Mouse (Mus musculus) ES-E14 (cell line): ENCODE measurements around the gene Prmt1. TPM values are rescaled to one million over a fixed set of nuclear protein-coding genes. Genes with fewer than 3 reads are reported as not detected.

Source experiments
- DNase-seq: peaks from one replicate; pipeline ENCODE4 v3.0.0-alpha.2; 2013; ENCODE audit warnings: low read depth, low spot score
- H3K27ac ChIP-seq: 2 replicates; pipeline ENCODE4 v1.5.1; 2012; ENCODE audit warnings: low read depth, mild to moderate bottlenecking, low read length, moderate library complexity, mixed read lengths; ENCODE audit not compliant: poor library complexity, insufficient read depth, severe bottlenecking
- H3K36me3 ChIP-seq: 2 replicates; pipeline ENCODE4 v1.6.1; 2012; ENCODE audit warnings: mild to moderate bottlenecking, low read length, moderate library complexity, mixed read lengths; ENCODE audit not compliant: control insufficient read depth, poor library complexity, insufficient read depth, severe bottlenecking
- H3K4me1 ChIP-seq, 2 experiments: fragments of 150-350 bp in 1 of 2; sonication (generic) in 1 of 2; 2 replicates each; pipeline ENCODE4 v1.6.1; 2012; ENCODE audit warnings: low read length in 2 of 2, mild to moderate bottlenecking in 1 of 2, mixed read lengths in 1 of 2; ENCODE audit not compliant: control insufficient read depth in 2 of 2, insufficient read depth in 2 of 2, poor library complexity in 1 of 2
- H3K4me3 ChIP-seq, 2 experiments: fragments of 150-350 bp in 1 of 2; sonication (generic) in 1 of 2; 2 replicates each; pipeline ENCODE4 v1.5.1; 2012; ENCODE audit warnings: low read length in 2 of 2, low read depth in 1 of 2, mild to moderate bottlenecking in 1 of 2, mixed read lengths in 1 of 2; ENCODE audit not compliant: insufficient read depth in 1 of 2, poor library complexity in 1 of 2, severe bottlenecking in 1 of 2
- H3K9ac ChIP-seq: 2 replicates; pipeline ENCODE4 v1.6.1; 2012; ENCODE audit warnings: low read depth, mild to moderate bottlenecking, low read length, mixed read lengths; ENCODE audit not compliant: poor library complexity, insufficient read depth, severe bottlenecking
- H3K9me3 ChIP-seq: fragments of 150-350 bp; sonication (generic); 2 replicates; pipeline ENCODE4 v1.6.1; 2012; ENCODE audit warnings: low read depth, mild to moderate bottlenecking, low read length; ENCODE audit not compliant: control insufficient read depth, insufficient read depth
- CHD2 ChIP-seq: IDR thresholded peaks from 2 replicates; pipeline ENCODE4 v1.6.1; 2014; ENCODE audit warnings: mild to moderate bottlenecking, low read depth, low read length, inconsistent platforms
- HCFC1 ChIP-seq: IDR thresholded peaks from 2 replicates; pipeline ENCODE4 v1.6.1; 2012; ENCODE audit warnings: low read length, inconsistent platforms, borderline replicate concordance; ENCODE audit not compliant: insufficient read depth
- MAFK ChIP-seq: IDR thresholded peaks from 2 replicates; pipeline ENCODE4 v1.6.1; 2014; ENCODE audit warnings: mild to moderate bottlenecking, low read depth, low read length, inconsistent platforms; ENCODE audit not compliant: insufficient read depth
- ZC3H11A ChIP-seq: IDR thresholded peaks from 2 replicates; pipeline ENCODE4 v1.6.1; 2012; ENCODE audit warnings: low read depth, mild to moderate bottlenecking, inconsistent platforms, low read length, borderline replicate concordance
- ZNF384 ChIP-seq: IDR thresholded peaks from 2 replicates; pipeline ENCODE4 v1.6.1; 2012; ENCODE audit warnings: low read depth, low read length, inconsistent platforms
- in situ Hi-C, 2 experiments: fragments of 600-800 bp; cut with MboI; formaldehyde crosslinking; loops; one replicate each; pipeline ENCODE4 v1.15.1; 2025; ENCODE audit warnings: low sequenced_read_pairs in 2 of 2, inconsistent platforms in 1 of 2; ENCODE audit not compliant: unreplicated experiment in 2 of 2
- total RNA-seq: library from RNA; depleted of rRNA; stranded (reverse); fragments of 300-350 nt; gene quantifications from 2 replicates; pipeline ENCODE4 v1.2.3, GENCODE M21; 2012; rRNA removed

The Prmt1 gene
- total RNA-seq, 1 experiment, result 413 TPM

GRCm38 (mm10) chr7:44938680-44939079 lies 47.7 kb downstream of the Prmt1 start:
- Histone ChIP-seq H3K27ac (no peak overlapping the region), H3K9ac (no peak overlapping the region), H3K9me3 (no peaks in the 10 kb centered on the region), H3K4me3 (peak overlapping the region in 1 of 2 experiments; percentile 9; a peak in 1 of 4 replicates), H3K4me1 (no peaks in the 10 kb centered on the region), H3K36me3 (no peaks in the 10 kb centered on the region)
- peak; percentile 72 for DNase-seq
- TF ChIP-seq HCFC1, result no peak
- peak; percentile 90 for TF ChIP-seq CHD2
- TF ChIP-seq ZNF384, result no peak
- in situ Hi-C loops, result no loop called here

GRCm38 (mm10) chr7:44929204-44930151 lies 56.9 kb downstream of the Prmt1 start, which contains the start of gene Ap2a1:
Ap2a1 (minus strand) TSS chr7:44929496.
- TF ChIP-seq CHD2 (peak; percentile 94), MAFK (no peak)
- Histone ChIP-seq H3K27ac (peak within 1 kb of the TSS; percentile 13; the same call in 1 of the 2 replicates), H3K4me1 (peaks cover 0 to 10% of the 10 kb centered on the region in 2 experiments; a peak in 1 of 4 replicates), H3K4me3 (peak within 1 kb of the TSS; percentile 79 to 94), H3K9me3 (no peaks in the 10 kb centered on the region), H3K36me3 (peaks cover 2% of the 10 kb centered on the region; the same call in 1 of the 2 replicates), H3K9ac (peak within 1 kb of the TSS; percentile 82)
- in situ Hi-C loops, result no loop called here
- DNase-seq, result peak; percentile 100

GRCm38 (mm10) chr7:44928570-44928969 lies 57.8 kb downstream of the Prmt1 start:
- H3K4me1 ChIP-seq, result peaks cover 0 to 10% of the 10 kb centered on the region in 2 experiments; a peak in 1 of 4 replicates
- no peak for TF ChIP-seq CHD2
- no peak for TF ChIP-seq ZC3H11A
- TF ChIP-seq ZNF384, result no peak
- no peak for TF ChIP-seq HCFC1
- no peak for TF ChIP-seq MAFK
- no peaks in the 10 kb centered on the region for H3K9me3 ChIP-seq
- in situ Hi-C loops, result no loop called here
- peak overlapping the region; percentile 79 to 94 for H3K4me3 ChIP-seq
- peak overlapping the region; percentile 82 for H3K9ac ChIP-seq
- no peak overlapping the region for H3K27ac ChIP-seq
- DNase-seq, result no peak
- peaks cover 2% of the 10 kb centered on the region; the same call in 1 of the 2 replicates for H3K36me3 ChIP-seq

Other genes starting within 250 kb of the Prmt1 start
- 17.8 and 23.2 TPM in 2 replicates for gene Vrk3, start 238.2 kb downstream of the Prmt1 start, total RNA-seq
- 15.1 and 20.3 TPM in 2 replicates for gene Zfp473, start 235.5 kb downstream of the Prmt1 start, total RNA-seq
- 91.0 and 98.0 TPM in 2 replicates for gene Nup62, start 170.5 kb downstream of the Prmt1 start, total RNA-seq
- gene Il4i1, start 170.2 kb downstream of the Prmt1 start, total RNA-seq, result 4.8 and 6.0 TPM in 2 replicates
- gene Atf5, start 169.9 kb downstream of the Prmt1 start, total RNA-seq, result 14.0 and 16.9 TPM in 2 replicates
- 33.8 and 37.6 TPM in 2 replicates for gene Akt1s1, start 137.6 kb downstream of the Prmt1 start, total RNA-seq
- gene Tbc1d17, start 137.5 kb downstream of the Prmt1 start, total RNA-seq, result 31.5 and 55.7 TPM in 2 replicates
- 37.1 and 76.5 TPM in 2 replicates for gene Pnkp, start 129.4 kb downstream of the Prmt1 start, total RNA-seq
- 144 and 205 TPM in 2 replicates for gene Ptov1, start 116.8 kb downstream of the Prmt1 start, total RNA-seq
- 88.2 and 121 TPM in 2 replicates for gene Med25, start 93.9 kb downstream of the Prmt1 start, total RNA-seq
- gene Fuz, start 90.5 kb downstream of the Prmt1 start, total RNA-seq, result 14.2 and 17.2 TPM in 2 replicates
- 82.5 and 94.9 TPM in 2 replicates for gene Ap2a1, start 57.1 kb downstream of the Prmt1 start, total RNA-seq
- gene Tsks, start 43.4 kb downstream of the Prmt1 start, total RNA-seq, result 0.49 and 0.85 TPM in 2 replicates
- 60.3 and 123 TPM in 2 replicates for gene Cpt1c, start 11.7 kb downstream of the Prmt1 start, total RNA-seq
- gene Irf3, start 11.1 kb upstream of the Prmt1 start, total RNA-seq, result 45.9 and 68.4 TPM in 2 replicates
- gene Bcl2l12, start 12.1 kb upstream of the Prmt1 start, total RNA-seq, result 11.9 and 13.0 TPM in 2 replicates
- gene Scaf1, start 29.8 kb upstream of the Prmt1 start, total RNA-seq, result 39.0 and 39.2 TPM in 2 replicates
- gene Rras, start 31.4 kb upstream of the Prmt1 start, total RNA-seq, result 11.1 and 14.4 TPM in 2 replicates
- 32.3 and 37.5 TPM in 2 replicates for gene Prr12, start 66.3 kb upstream of the Prmt1 start, total RNA-seq
- gene Nosip, start 75.9 kb upstream of the Prmt1 start, total RNA-seq, result 94.2 and 106 TPM in 2 replicates
- gene Prrg2, start 76.1 kb upstream of the Prmt1 start, total RNA-seq, result 9.8 and 11.4 TPM in 2 replicates
- gene Rcn3, start 105.7 kb upstream of the Prmt1 start, total RNA-seq, result 137 and 207 TPM in 2 replicates
- gene Fcgrt, start 117.3 kb upstream of the Prmt1 start, total RNA-seq, result 10.6 and 15.1 TPM in 2 replicates
- gene Rps11, start 137.9 kb upstream of the Prmt1 start, total RNA-seq, result 1,746 and 1,854 TPM in 2 replicates
- gene Rpl13a, start 142.2 kb upstream of the Prmt1 start, total RNA-seq, result 3,971 and 5,136 TPM in 2 replicates
- 0.36 and 0.90 TPM in 2 replicates for gene Gm45713, start 149.7 kb upstream of the Prmt1 start, total RNA-seq
- 1.8 and 1.9 TPM in 2 replicates for gene Flt3l, start 149.9 kb upstream of the Prmt1 start, total RNA-seq
- 69.9 and 70.2 TPM in 2 replicates for gene Pih1d1, start 167.7 kb upstream of the Prmt1 start, total RNA-seq
- gene Aldh16a1, start 168.0 kb upstream of the Prmt1 start, total RNA-seq, result 108 and 115 TPM in 2 replicates
- 3.4 and 4.4 TPM in 2 replicates for gene Slc17a7, start 177.4 kb upstream of the Prmt1 start, total RNA-seq
- 0.11 TPM in 1 of 2 replicates, not detected in the other for gene Gfy, start 193.0 kb upstream of the Prmt1 start, total RNA-seq
- gene Pth2, start 194.4 kb upstream of the Prmt1 start, total RNA-seq, result 0.54 TPM in 1 of 2 replicates, not detected in the other
- 2.4 and 2.7 TPM in 2 replicates for gene Ccdc155, start 218.3 kb upstream of the Prmt1 start, total RNA-seq
- 4.7 and 6.9 TPM in 2 replicates for gene Dkkl1, start 225.6 kb upstream of the Prmt1 start, total RNA-seq
- gene Tead2, start 229.2 kb upstream of the Prmt1 start, total RNA-seq, result 95.9 and 111 TPM in 2 replicates